Mouse (Mus musculus) heart, embryonic 11.5 days (tissue): Measurements from ENCODE around the gene Rflna. TPM values are rescaled to one million over a fixed set of nuclear protein-coding genes. Genes with fewer than 3 reads are reported as not detected.

ENCODE experiments used
- ATAC-seq: fragments of 200-750 bp; cut with Nextera tagmentation; replicated peaks from 2 replicates; pipeline ENCODE4 v1.8.0; 2017; ENCODE audit warnings: moderate library complexity; ENCODE audit not compliant: insufficient number of reproducible peaks, low FRiP score, low TSS enrichment
- H3K27ac ChIP-seq: fragments of 300-500 bp; sonication (generic); 2 replicates; pipeline ENCODE4 v1.5.1; 2014; ENCODE audit warnings: mild to moderate bottlenecking, low read depth, low read length
- H3K27me3 ChIP-seq: fragments of 300-500 bp; sonication (generic); 2 replicates; pipeline ENCODE4 v1.6.1; 2014; ENCODE audit warnings: mild to moderate bottlenecking, low read length, mixed read lengths; ENCODE audit not compliant: control insufficient read depth, insufficient read depth
- H3K36me3 ChIP-seq: fragments of 300-500 bp; sonication (generic); 2 replicates; pipeline ENCODE4 v1.6.1; 2014; ENCODE audit warnings: mild to moderate bottlenecking, low read length, moderate library complexity, mixed read lengths; ENCODE audit not compliant: control insufficient read depth, insufficient read depth
- H3K4me1 ChIP-seq: fragments of 300-500 bp; sonication (generic); 2 replicates; pipeline ENCODE4 v1.6.1; 2014; ENCODE audit warnings: low read length; ENCODE audit not compliant: control insufficient read depth, insufficient read depth
- H3K4me2 ChIP-seq: fragments of 300-500 bp; sonication (generic); 2 replicates; pipeline ENCODE4 v1.6.1; 2014; ENCODE audit warnings: mild to moderate bottlenecking, moderate library complexity
- H3K4me3 ChIP-seq: fragments of 300-500 bp; sonication (generic); 2 replicates; pipeline ENCODE4 v1.5.1; 2014; ENCODE audit warnings: low read depth, low read length
- H3K9ac ChIP-seq: fragments of 300-500 bp; sonication (generic); 2 replicates; pipeline ENCODE4 v1.6.1; 2014; ENCODE audit warnings: mild to moderate bottlenecking, low read depth, low read length, moderate library complexity
- H3K9me3 ChIP-seq: fragments of 300-500 bp; sonication (generic); replicated peaks from 2 replicates; pipeline ENCODE4 v1.6.1; 2016; ENCODE audit warnings: low read length; ENCODE audit not compliant: control insufficient read depth
- WGBS: fragments of 180-500 bp; shearing (Covaris S2); extraction: QIAGEN DNeasy Blood & Tissue Kit; methylation state at CpG from one replicate; pipeline ENCODE4 v1.1.7; 2014; ENCODE audit not compliant: insufficient replicate concordance; 5-methylcytosine and 5-hydroxymethylcytosine counted together
- polyA plus RNA-seq: library from polyadenylated mRNA; unstranded; fragments of >200 nt; fragmentation: Nextera tagmentation; extraction: Ambion mirVana; gene quantifications from 2 replicates; pipeline ENCODE4 v1.2.1, GENCODE M21; 2014

The Rflna gene
- polyA plus RNA-seq, 1 experiment from 2014 or later: 1.1 TPM

DNA sequence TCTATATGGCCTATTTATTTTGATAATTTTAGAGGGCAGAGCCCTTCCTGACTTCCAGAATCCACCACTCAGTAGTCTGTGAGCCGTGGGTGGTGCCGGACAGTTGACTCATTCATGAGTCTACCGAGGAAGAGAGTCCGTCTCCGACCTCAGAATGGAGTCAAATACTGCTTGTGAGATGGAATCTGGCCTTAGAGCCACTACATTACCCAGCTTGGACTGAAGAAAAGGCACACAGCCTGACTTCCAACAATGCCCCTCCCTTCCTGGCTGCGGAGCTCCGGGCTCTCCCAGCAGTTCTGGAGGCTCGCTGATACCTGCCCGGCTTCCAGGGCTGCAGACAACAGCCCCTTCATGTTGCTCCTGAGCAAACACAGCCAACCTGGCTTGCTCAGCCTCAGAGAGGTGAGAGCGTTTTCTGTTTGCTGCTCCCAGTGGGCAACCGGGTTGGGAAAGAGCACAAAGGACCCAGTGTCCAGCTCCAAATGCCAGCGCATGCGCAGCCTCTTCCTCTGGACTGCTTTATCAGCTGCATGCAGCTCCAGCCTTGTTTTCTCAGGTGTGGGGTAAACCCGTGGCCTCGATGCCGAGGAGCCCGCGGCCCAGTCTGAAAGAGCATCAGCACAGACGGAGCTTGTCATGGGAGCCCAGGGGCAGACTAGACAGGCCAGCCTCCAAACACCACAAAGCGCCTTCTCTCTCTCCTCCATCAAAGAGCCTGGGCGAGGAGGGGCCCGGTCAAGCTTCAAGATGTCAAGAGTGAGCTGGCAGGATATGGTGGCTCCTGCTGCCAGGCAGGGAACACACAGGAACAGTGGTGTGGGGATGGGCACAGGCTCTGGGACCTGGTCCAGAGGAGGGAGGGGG lies 39.0 kb upstream of the Rflna start:
- no peaks in the 10 kb centered on the region for H3K36me3 ChIP-seq
- H3K27ac ChIP-seq: peak overlapping the region; percentile 78
- peak overlapping the region; percentile 55; the same call in 1 of the 2 replicates for H3K9ac ChIP-seq
- H3K4me1 ChIP-seq: peaks cover 13% of the 10 kb centered on the region
- H3K4me2 ChIP-seq: peak overlapping the region; percentile 30
- H3K27me3 ChIP-seq: no peaks in the 10 kb centered on the region
- H3K4me3 ChIP-seq: no peak overlapping the region
- no peaks in the 10 kb centered on the region; the same call in 1 of the 2 replicates for H3K9me3 ChIP-seq
- ATAC-seq: no peak
- WGBS: 43% methylated on average over 22 of the region's 22 CpGs

DNA sequence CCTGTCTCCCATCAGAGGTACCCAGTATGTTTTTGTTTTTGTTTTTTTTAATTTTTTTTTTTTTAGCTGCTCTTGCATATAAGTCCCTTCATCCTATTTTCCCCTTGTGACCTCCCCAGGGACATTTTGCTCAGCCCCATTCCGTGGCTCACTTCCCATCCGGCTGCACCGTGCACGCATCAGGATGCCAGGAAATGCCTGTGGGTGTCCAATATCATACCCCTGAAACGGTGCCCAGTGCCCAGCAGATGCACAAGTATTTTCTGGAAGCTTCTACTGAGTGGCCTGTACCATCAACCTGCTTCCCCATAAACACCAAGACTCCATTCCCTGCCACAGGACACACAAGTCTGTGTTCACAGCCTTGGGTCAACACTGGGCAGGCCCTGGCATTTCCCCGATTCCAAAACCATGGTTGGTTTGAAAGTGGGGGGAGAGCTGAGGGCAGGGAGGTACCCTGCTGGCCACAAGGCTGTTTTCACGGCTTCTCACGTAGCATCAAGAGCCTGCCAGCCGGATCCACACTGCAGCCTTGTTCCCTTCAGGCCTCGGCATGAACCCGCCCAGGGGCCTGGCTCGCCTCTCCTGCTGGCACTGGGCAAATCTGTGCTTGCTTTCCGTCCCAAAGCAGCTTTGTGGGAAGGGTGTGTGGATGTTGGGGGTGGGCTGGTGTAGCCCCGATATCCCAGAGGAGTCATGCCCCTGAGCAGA lies 36.2 kb upstream of the Rflna start:
- Histone ChIP-seq H3K4me3 (no peak overlapping the region), H3K27me3 (no peaks in the 10 kb centered on the region), H3K4me2 (no peak overlapping the region), H3K36me3 (no peaks in the 10 kb centered on the region), H3K9ac (no peak overlapping the region), H3K4me1 (peaks cover 9% of the 10 kb centered on the region; the same call in 1 of the 2 replicates), H3K27ac (no peak overlapping the region), H3K9me3 (no peaks in the 10 kb centered on the region)
- no peak for ATAC-seq
- 76% methylated on average over 14 of the region's 14 CpGs for WGBS

DNA sequence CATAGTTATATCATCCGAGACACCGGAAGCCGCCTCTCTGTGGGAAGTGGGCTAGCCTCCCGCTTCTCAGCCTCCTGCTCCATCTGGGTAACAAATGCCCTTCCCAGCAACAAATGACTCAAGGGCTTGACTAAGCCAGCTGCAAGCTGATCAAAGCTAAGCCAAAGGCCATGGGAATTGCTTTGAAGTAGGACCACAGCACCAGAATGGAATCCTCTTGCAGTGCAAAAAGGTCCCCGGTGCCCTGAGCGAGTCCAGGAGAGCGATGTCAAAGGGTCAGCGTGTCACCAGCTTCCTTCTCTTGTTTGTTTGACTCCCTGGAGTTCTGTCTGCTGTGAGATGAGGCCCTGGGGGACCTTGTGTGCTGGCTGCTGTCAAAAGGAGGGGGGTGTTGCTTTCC lies 33.2 kb upstream of the Rflna start:
- Histone ChIP-seq H3K4me2 (no peak overlapping the region), H3K9me3 (no peaks in the 10 kb centered on the region), H3K9ac (no peak overlapping the region), H3K27me3 (no peaks in the 10 kb centered on the region), H3K4me1 (peaks cover 9% of the 10 kb centered on the region; the same call in 1 of the 2 replicates), H3K36me3 (no peaks in the 10 kb centered on the region), H3K4me3 (no peak overlapping the region), H3K27ac (no peak overlapping the region)
- WGBS: 35% methylated on average over 8 of the region's 8 CpGs
- ATAC-seq: no peak

DNA sequence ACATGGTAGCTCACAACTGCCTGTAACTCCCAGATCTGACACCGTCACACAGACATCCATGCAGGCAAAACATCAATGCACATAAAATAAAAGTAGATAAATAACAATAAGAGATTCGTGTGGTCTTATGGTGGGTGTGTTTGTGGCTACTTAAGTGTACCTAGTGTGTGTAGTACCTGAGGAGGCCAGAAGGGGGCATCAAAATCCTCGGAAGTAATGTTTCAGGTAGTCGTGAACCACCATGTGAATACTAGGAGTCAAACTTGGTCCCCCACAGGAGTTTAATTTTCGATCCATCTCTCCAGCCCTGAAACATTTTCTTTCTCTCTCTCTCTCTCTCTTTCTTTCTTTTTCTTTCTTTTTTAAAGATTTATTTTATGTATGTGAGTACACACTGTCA lies 16.8 kb upstream of the Rflna start:
- H3K9me3 ChIP-seq: 0 out of 2 replicates have a peak, but pooled peaks cover 3% of the 10 kb centered on the region
- H3K4me3 ChIP-seq: no peak overlapping the region
- no peak overlapping the region for H3K4me2 ChIP-seq
- H3K9ac ChIP-seq: no peak overlapping the region
- H3K27ac ChIP-seq: no peak overlapping the region
- H3K4me1 ChIP-seq: no peaks in the 10 kb centered on the region
- no peaks in the 10 kb centered on the region for H3K27me3 ChIP-seq
- no peak for ATAC-seq
- WGBS: 84% methylated on average over 5 of the region's 5 CpGs
- no peaks in the 10 kb centered on the region for H3K36me3 ChIP-seq

DNA sequence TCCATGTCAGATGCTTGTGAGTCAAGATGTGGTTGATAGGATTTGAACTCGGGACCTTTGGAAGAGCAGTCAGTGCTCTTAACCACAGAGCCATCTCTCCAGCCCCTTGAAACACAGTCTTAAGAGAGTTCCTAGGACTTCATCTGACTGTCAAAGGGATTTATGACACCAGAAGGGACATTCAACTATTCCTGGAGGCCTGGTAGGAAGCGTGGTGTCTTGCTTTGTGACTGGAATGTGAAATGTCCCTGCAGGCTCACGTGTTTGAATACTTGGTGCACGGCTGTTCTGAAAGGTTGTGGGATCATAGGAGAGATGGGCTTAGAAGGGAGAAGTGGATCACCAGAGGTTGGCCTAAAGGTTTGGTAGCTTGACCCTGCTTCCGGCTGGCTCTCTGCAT lies 16.4 kb upstream of the Rflna start:
- H3K36me3 ChIP-seq: no peaks in the 10 kb centered on the region
- WGBS: 79% methylated on average over 5 of the region's 5 CpGs
- ATAC-seq: no peak
- no peaks in the 10 kb centered on the region for H3K4me1 ChIP-seq
- 0 out of 2 replicates have a peak, but pooled peaks cover 3% of the 10 kb centered on the region for H3K9me3 ChIP-seq
- no peak overlapping the region for H3K4me3 ChIP-seq
- no peaks in the 10 kb centered on the region for H3K27me3 ChIP-seq
- no peak overlapping the region for H3K9ac ChIP-seq
- H3K4me2 ChIP-seq: no peak overlapping the region
- no peak overlapping the region for H3K27ac ChIP-seq

DNA sequence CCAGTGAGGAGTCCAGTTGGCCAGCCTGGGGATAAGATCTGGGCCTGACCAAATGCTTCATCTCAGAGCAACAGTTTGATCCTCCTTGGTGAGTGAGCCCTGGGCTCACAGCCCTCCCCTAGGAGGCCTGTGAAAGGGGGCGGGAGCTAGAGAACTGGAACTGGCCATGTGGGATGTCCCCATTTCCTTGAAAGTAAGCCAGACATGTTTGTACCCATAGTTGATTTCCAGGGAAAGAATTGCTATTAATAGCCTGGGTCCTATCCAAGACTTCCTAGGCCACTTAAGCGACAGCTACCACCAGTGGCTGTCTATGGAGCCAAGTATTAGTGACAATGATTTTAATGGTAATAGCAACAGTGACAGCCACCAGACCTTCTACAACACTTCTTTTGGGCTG lies 13.3 kb upstream of the Rflna start:
- no peak overlapping the region for H3K9ac ChIP-seq
- WGBS: 72% methylated on average over 2 of the region's 2 CpGs
- no peak overlapping the region for H3K27ac ChIP-seq
- no peaks in the 10 kb centered on the region for H3K4me1 ChIP-seq
- H3K4me2 ChIP-seq: no peak overlapping the region
- no peaks in the 10 kb centered on the region for H3K9me3 ChIP-seq
- no peak for ATAC-seq
- H3K36me3 ChIP-seq: no peaks in the 10 kb centered on the region
- H3K27me3 ChIP-seq: no peaks in the 10 kb centered on the region
- H3K4me3 ChIP-seq: no peak overlapping the region

DNA sequence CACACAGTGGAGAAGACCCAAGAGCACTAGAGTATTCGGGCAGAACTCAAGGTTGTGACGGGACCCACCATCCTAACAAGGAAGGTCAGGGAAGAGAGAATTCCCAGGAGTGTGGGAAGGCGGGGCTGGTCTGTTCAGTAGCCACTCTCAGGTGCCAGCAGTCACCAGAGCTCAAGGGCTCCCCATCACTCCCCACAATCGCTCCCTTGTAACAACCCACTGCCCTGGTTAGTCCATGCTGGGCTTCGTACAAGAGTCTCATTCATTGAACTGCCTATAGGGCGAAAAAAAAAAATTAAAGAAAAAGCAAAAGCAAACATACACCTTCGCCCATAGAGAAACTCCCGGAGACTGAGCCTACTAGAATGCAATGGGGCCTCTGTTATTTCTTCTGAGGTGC lies 10.7 kb upstream of the Rflna start:
- Histone ChIP-seq H3K9me3 (no peaks in the 10 kb centered on the region), H3K4me1 (no peaks in the 10 kb centered on the region), H3K4me3 (no peak overlapping the region), H3K36me3 (no peaks in the 10 kb centered on the region), H3K27ac (peak overlapping the region; percentile 25; the same call in 1 of the 2 replicates), H3K9ac (no peak overlapping the region), H3K27me3 (no peaks in the 10 kb centered on the region), H3K4me2 (no peak overlapping the region)
- no peak for ATAC-seq
- WGBS: 76% methylated on average over 8 of the region's 8 CpGs

DNA sequence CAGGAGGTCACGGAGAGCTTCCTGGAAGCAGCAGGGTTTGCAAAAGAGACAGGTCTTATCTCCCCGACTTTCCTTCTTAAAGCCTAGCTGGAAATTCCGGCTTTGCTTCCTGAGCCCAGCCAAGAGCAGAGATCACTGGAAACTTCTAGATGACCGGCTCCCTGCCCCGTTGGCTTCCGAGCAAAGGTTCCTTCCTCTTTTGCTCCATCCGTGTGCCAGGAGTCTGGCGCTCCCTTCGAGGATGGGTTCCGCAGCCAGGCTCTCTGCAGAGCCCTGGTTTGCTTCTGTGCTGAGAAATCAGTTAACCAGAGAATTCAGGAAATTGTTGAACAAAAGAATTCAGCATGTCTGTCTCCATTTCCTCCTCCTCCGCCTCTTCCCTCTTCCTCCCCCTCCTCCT lies 10.1 kb upstream of the Rflna start:
- Histone ChIP-seq H3K9me3 (no peaks in the 10 kb centered on the region), H3K4me1 (no peaks in the 10 kb centered on the region), H3K9ac (no peak overlapping the region), H3K4me3 (no peak overlapping the region), H3K4me2 (no peak overlapping the region), H3K27ac (peak overlapping the region; percentile 25), H3K27me3 (no peaks in the 10 kb centered on the region), H3K36me3 (no peaks in the 10 kb centered on the region)
- ATAC-seq: no peak
- 46% methylated on average over 11 of the region's 11 CpGs for WGBS
